ENCODE assay signal across 8 mouse cellular contexts in genomic region chr14:79397321-79398122, GRCm38 (mm10). TPM values are rescaled to one million over a fixed set of nuclear protein-coding genes. Genes with fewer than 3 reads are reported as not detected.
A peak's percentile ranks its signal among the peaks of the same experiment; 100 is the strongest.
DNase-seq lines count a peak whose midpoint lies in the region; ATAC-seq lines count a peak whose summit lies in the region.

Mtrf1 (plus strand) TSS chr14:79397772.

- no peaks in the 10 kb centered on the region for H3K4me1 ChIP-seq in embryonic facial prominence, embryonic 12.5 days
- no peaks in the 10 kb centered on the region; the same call in 1 of the 2 replicates for H3K4me1 ChIP-seq in limb, embryonic 12.5 days (replicated peaks)
- H3K4me1 ChIP-seq in midbrain, embryonic 14.5 days (ENCODE audit: control insufficient read depth, insufficient read depth, low read length), result peaks cover 9% of the 10 kb centered on the region; the same call in 1 of the 2 replicates

- H3K36me3 ChIP-seq in embryonic facial prominence, embryonic 12.5 days, result no peaks in the 10 kb centered on the region
- peaks cover 14% of the 10 kb centered on the region for H3K36me3 ChIP-seq in limb, embryonic 12.5 days
- peaks cover 12% of the 10 kb centered on the region for H3K36me3 ChIP-seq in midbrain, embryonic 14.5 days (ENCODE audit: control insufficient read depth, insufficient read depth, low read length)

- ATAC-seq in embryonic facial prominence, embryonic 12.5 days (ENCODE audit: insufficient number of reproducible peaks, insufficient read depth, low FRiP score, low TSS enrichment), result peak; percentile 78
- ATAC-seq in limb, embryonic 12.5 days (ENCODE audit: insufficient number of reproducible peaks, insufficient read depth, low FRiP score, low TSS enrichment, low read depth), result peak; percentile 86
- ATAC-seq in midbrain, embryonic 14.5 days (ENCODE audit: low FRiP score, low TSS enrichment), result peak; percentile 93

- 20% methylated on average over 23 of the region's 23 CpGs for WGBS in embryonic facial prominence, embryonic 12.5 days
- WGBS in limb, embryonic 12.5 days, result 21% methylated on average over 23 of the region's 23 CpGs
- 20% methylated on average over 23 of the region's 23 CpGs for WGBS in midbrain, embryonic 14.5 days

- H3K27me3 ChIP-seq in embryonic facial prominence, embryonic 12.5 days, result no peaks in the 10 kb centered on the region
- no peaks in the 10 kb centered on the region for H3K27me3 ChIP-seq in limb, embryonic 12.5 days
- H3K27me3 ChIP-seq in midbrain, embryonic 14.5 days (ENCODE audit: control insufficient read depth, insufficient read depth, low read length), result no peaks in the 10 kb centered on the region

- peak within 1 kb of the TSS; percentile 52 for H3K4me2 ChIP-seq in embryonic facial prominence, embryonic 12.5 days (replicated peaks)
- peak within 1 kb of the TSS; percentile 60 for H3K4me2 ChIP-seq in limb, embryonic 12.5 days
- H3K4me2 ChIP-seq in midbrain, embryonic 14.5 days (ENCODE audit: low read length), result peak within 1 kb of the TSS; percentile 60

- peak; percentile 43 to 61 for DNase-seq in urinary bladder, adult 18-20 months (ENCODE audit: low spot score in 2 of 2)
- DNase-seq in urinary bladder, postnatal 10 days (ENCODE audit: low spot score), result no peak
- DNase-seq in heart, adult 8-10 months (ENCODE audit: low spot score), result peak; percentile 73
- peak; percentile 54 to 58 for DNase-seq in kidney, adult 8-10 months
- peak; percentile 88 for DNase-seq in midbrain, embryonic 14.5 days
- DNase-seq in spleen, adult 12 weeks (ENCODE audit: low spot score), result peak; percentile 57

- H3K27ac ChIP-seq in embryonic facial prominence, embryonic 12.5 days, result peak within 1 kb of the TSS; percentile 89
- peak within 1 kb of the TSS; percentile 87 for H3K27ac ChIP-seq in limb, embryonic 12.5 days
- peak within 1 kb of the TSS; percentile 95 for H3K27ac ChIP-seq in midbrain, embryonic 14.5 days (replicated peaks; ENCODE audit: low read depth, low read length)

- H3K4me3 ChIP-seq in embryonic facial prominence, embryonic 12.5 days, result peak within 1 kb of the TSS; percentile 51
- H3K4me3 ChIP-seq in limb, embryonic 12.5 days (replicated peaks), result peak within 1 kb of the TSS; percentile 50
- peak within 1 kb of the TSS; percentile 62 for H3K4me3 ChIP-seq in midbrain, embryonic 14.5 days (replicated peaks; ENCODE audit: low read depth, low read length)

- 0 out of 2 replicates have a peak within 1 kb of the TSS, but pooled peaks have one; percentile 30 for H3K9ac ChIP-seq in embryonic facial prominence, embryonic 12.5 days
- peak within 1 kb of the TSS; percentile 70 for H3K9ac ChIP-seq in limb, embryonic 12.5 days (replicated peaks)
- peak within 1 kb of the TSS; percentile 60 for H3K9ac ChIP-seq in midbrain, embryonic 14.5 days (replicated peaks; ENCODE audit: low read length)

- no peaks in the 10 kb centered on the region for H3K9me3 ChIP-seq in embryonic facial prominence, embryonic 12.5 days
- H3K9me3 ChIP-seq in limb, embryonic 12.5 days, result no peaks in the 10 kb centered on the region
- H3K9me3 ChIP-seq in midbrain, embryonic 14.5 days (ENCODE audit: control insufficient read depth, low read length), result no peaks in the 10 kb centered on the region

RNA-seq across cellular contexts. Expression of gene Mtrf1, which starts in this region (rescaled TPM):
- polyA plus RNA-seq in embryonic facial prominence, embryonic 12.5 days (2016; fragmentation: Nextera tagmentation; extraction: Ambion mirVana), result 9.7 and 10.3 TPM in 2 replicates
- 1 to 10 TPM; 7.3 to 9.3 (median 8.6) TPM for total RNA-seq in heart, adult 8-10 months (2022)
- polyA plus RNA-seq in limb, embryonic 12.5 days (2016; fragmentation: Nextera tagmentation; extraction: Ambion mirVana), result 11.0 and 12.7 TPM in 2 replicates
- polyA plus RNA-seq in midbrain, embryonic 14.5 days (2014; fragmentation: Nextera tagmentation; extraction: Ambion mirVana), result 12.7 and 12.9 TPM in 2 replicates
